Mouse (Mus musculus): Measurements from ENCODE around the gene Ptpn13. TPM values are rescaled to one million over a fixed set of nuclear protein-coding genes. Genes with fewer than 3 reads are reported as not detected.

Gene Ptpn13
- total RNA-seq, 1 experiment from 2014 or later: 19.8 TPM

GRCm38 (mm10) chr5:103518797-103519468 is 93.9 kb downstream of the Ptpn13 start:
- DNase-seq: peak; percentile 87

GRCm38 (mm10) chr5:103522371-103522770 is 97.4 kb downstream of the Ptpn13 start:
- DNase-seq: no peak

- no peak for DNase-seq
These were observed 101.9 kb downstream of the Ptpn13 start for GRCm38 (mm10) chr5:103526668-103527436.

GRCm38 (mm10) chr5:103527437-103527718 is 102.4 kb downstream of the Ptpn13 start:
- DNase-seq: peak; percentile 41

- DNase-seq: no peak
These were observed 105.2 kb downstream of the Ptpn13 start for GRCm38 (mm10) chr5:103530214-103530613.

GRCm38 (mm10) chr5:103532841-103533390 is 107.9 kb downstream of the Ptpn13 start:
- DNase-seq: no peak

- DNase-seq: no peak
These were observed 109.5 kb downstream of the Ptpn13 start for GRCm38 (mm10) chr5:103534454-103534853.

GRCm38 (mm10) chr5:103537429-103537828 is 112.4 kb downstream of the Ptpn13 start:
- DNase-seq: no peak

GRCm38 (mm10) chr5:103540612-103541011 is 115.6 kb downstream of the Ptpn13 start:
- DNase-seq: no peak

GRCm38 (mm10) chr5:103541136-103541535 is 116.1 kb downstream of the Ptpn13 start:
- DNase-seq: no peak

GRCm38 (mm10) chr5:103541542-103541941 is 116.5 kb downstream of the Ptpn13 start:
- DNase-seq: no peak

GRCm38 (mm10) chr5:103545381-103546000 is 120.5 kb downstream of the Ptpn13 start:
- no peak for DNase-seq

- DNase-seq: no peak
These were observed 129.8 kb downstream of the Ptpn13 start for GRCm38 (mm10) chr5:103554769-103555168.

- no peak for DNase-seq
These were observed 135.6 kb downstream of the Ptpn13 start for GRCm38 (mm10) chr5:103560546-103560945.

- DNase-seq: no peak
These were observed 143.0 kb downstream of the Ptpn13 start for GRCm38 (mm10) chr5:103568034-103568433.

- peak; percentile 47 for DNase-seq
These were observed 144.5 kb downstream of the Ptpn13 start for GRCm38 (mm10) chr5:103569446-103569845.

GRCm38 (mm10) chr5:103579680-103580420 is 154.9 kb downstream of the Ptpn13 start:
- peak; percentile 59 for DNase-seq

GRCm38 (mm10) chr5:103587219-103587618 is 162.2 kb downstream of the Ptpn13 start:
- DNase-seq: peak; percentile 56

GRCm38 (mm10) chr5:103591846-103592245 is 166.9 kb downstream of the Ptpn13 start:
- no peak for DNase-seq

- no peak for DNase-seq
These were observed 167.7 kb downstream of the Ptpn13 start for GRCm38 (mm10) chr5:103592706-103593105.

GRCm38 (mm10) chr5:103593575-103593974 is 168.6 kb downstream of the Ptpn13 start:
- no peak for DNase-seq
